Mouse (Mus musculus) ovary, adult 18-20 months (tissue): ENCODE measurements around the gene Rsph6a.

Source experiments
- DNase-seq: peaks from one replicate; pipeline ENCODE4 v3.0.0; 2022; ENCODE audit warnings: low spot score, mixed read lengths

The Rsph6a gene

DNA sequence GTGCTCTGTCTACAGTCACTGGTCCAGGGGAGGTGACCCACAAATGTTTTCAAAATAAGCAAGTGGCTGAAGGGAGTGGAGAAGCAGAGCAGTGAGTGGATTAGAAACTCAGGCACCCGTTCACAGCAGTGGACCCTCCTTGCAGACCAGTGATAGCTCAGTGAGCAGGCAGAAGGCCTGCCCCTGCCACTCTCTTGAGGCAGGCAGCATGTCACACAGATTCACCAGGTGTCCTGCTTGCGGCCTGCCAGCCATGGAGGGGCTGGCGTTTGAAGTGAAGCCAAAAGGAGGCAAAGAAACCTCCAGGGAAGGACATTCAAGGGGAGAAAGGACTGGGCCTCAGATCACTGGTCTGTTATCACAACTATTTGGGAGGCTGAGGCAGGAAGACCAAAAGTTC, 24.2 kb downstream of the Rsph6a start:
- DNase-seq, result no peak

- no peak for DNase-seq
Measured at GRCm38 (mm10) chr7:19080451-19080950, 26.0 kb downstream of the Rsph6a start.

DNA sequence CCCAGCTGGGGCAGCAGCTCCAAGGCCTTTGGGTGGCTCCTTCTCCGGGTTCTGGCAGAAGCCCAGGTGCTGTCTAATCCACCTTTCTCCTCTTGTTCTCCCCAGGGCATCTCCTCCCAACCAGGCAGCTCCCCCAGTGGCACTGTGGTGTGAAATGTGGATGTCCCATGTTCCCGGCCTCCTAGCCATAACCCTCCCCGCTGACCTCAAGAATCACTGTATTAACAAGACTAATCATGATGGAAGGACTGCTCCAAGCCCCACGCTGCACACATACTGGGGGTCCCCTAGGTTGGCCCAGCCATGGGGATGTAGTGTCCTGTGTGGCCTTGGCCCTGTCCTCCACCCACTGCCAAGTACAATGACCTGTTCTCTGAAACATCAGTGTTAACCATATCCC, 27.7 kb downstream of the Rsph6a start:
- DNase-seq, result no peak

DNA sequence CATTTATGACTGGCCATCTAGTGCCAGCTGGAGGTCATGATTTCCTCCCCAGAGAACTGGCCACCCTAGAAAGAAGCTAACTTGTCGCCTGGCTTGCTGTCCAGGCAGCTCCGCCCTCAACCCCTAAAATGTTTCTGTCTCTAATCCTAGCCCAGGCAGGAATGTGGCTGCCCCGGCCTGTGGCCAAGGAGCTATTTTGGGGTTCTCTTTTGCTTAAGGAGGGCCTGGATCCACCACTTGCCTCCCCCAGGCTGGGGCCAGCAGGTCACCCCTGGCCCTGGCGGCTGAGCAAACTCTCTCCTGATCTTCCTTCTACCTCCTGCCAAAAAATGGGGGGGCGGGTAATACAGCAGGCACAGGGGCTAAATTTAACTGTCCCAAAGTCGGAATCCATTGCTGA, 28.6 kb downstream of the Rsph6a start:
- no peak for DNase-seq

- DNase-seq, result no peak
Measured at GRCm38 (mm10) chr7:19083701-19084100, 29.2 kb downstream of the Rsph6a start, which contains the start of gene Dmpk. Gene Dmpk, plus strand, starts transcription at chr7:19083849.

- DNase-seq, result no peak
Measured at GRCm38 (mm10) chr7:19084277-19084771, 29.8 kb downstream of the Rsph6a start.

DNA sequence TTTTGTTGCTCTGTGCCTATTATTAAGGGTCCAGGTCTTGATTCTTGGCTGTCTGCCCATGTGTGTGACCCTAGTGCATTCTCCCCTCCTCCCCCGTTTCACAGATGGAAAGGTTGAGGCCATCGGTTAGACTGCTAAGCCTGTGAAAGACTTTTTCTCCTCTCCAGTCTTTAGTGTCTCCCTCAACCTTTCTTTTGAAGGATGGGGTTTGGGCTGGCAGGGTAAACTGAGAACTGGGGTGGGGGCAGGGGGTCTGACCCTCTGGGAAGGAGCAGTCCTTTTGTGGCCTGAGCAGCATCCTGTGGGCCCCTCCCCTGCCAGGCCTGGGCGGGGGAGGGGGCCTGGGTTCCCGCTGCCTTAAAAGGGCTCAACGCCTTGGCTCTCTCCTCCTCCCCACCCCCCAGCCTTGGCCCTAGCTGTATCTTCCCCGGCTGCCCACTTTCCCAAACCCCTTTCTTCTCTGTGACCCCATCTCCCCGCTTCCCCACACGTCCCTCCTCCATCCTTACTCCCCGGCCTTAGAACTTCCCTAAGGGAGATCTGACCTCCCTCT, 30.5 kb downstream of the Rsph6a start:
- no peak for DNase-seq

DNA sequence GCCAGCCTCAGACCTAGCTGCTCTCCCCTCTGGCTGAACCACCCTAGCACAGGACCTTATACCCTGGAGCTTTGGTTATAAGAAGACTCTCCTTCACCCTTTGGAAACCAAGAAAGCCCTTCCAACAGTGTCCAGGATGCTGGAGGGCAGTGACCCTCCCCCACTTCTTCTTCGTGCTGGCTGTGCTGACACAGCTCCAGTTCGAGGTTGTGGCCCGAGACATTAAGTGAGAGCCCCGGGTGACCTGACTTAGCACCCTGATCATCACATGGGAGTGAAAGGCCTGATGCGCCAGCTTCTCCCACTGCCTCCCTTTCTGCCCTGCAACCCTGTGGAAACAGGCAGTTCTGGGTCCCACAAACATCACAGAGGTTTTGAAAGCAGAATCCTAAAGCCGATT, 31.0 kb downstream of the Rsph6a start:
- DNase-seq, result no peak

DNA sequence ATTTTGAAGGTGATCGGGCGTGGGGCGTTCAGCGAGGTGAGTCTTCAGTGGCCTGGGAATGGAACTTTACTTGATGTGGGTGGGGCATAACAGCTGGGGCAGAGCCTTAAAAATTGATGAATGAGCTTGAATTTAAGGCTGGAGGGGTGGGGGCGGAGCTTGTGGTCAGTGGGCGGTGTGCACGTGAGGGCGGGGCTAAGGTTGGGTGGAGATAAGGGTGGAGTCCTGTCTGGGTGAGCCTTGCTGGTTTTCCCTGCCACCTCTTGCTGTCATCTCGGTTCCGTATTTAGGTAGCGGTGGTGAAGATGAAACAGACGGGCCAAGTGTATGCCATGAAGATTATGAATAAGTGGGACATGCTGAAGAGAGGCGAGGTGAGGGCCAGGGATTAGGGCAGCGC, 31.6 kb downstream of the Rsph6a start:
- no peak for DNase-seq

DNA sequence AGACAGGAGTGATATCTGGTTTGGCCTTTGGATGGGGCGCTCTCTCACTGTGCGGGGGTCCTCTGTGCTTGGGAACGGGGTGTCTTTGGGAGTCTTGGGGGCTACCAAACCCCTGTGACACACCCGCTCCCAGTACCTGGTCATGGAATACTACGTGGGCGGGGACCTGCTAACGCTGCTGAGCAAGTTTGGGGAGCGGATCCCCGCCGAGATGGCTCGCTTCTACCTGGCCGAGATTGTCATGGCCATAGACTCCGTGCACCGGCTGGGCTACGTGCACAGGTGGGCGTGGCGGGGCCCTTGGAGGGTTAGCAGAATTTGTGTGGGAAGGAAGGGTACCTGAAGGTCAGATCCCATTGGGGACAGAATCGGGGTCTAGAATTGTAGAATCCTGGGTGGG, 32.3 kb downstream of the Rsph6a start:
- DNase-seq, result no peak

DNA sequence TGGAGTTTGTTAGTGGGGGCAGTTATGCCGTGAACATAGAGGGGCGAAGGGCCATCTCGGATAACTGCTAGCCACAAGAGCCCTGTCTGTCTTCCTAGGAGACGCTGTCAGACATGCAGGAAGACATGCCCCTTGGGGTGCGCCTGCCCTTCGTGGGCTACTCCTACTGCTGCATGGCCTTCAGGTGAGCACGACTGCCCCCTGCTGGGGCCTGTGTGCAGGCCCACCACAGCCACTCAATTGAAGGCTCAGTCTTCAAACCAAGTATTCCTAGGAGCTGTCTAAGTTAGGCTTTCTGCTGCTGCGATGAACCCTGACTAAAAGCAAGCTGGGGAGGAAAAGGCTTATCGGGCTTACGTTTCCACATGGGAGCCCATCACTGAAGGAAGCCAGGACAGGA, 34.3 kb downstream of the Rsph6a start:
- DNase-seq, result no peak

- DNase-seq, result no peak
Measured at GRCm38 (mm10) chr7:19091913-19092312, 37.4 kb downstream of the Rsph6a start.

GRCm38 (mm10) chr7:19092381-19093173, 38.1 kb downstream of the Rsph6a start:
- DNase-seq, result peak; percentile 72

DNA sequence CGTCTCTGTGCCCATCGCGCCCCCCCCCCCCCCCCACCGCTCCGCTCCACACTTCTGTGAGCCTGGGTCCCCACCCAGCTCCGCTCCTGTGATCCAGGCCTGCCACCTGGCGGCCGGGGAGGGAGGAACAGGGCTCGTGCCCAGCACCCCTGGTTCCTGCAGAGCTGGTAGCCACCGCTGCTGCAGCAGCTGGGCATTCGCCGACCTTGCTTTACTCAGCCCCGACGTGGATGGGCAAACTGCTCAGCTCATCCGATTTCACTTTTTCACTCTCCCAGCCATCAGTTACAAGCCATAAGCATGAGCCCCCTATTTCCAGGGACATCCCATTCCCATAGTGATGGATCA, 38.7 kb downstream of the Rsph6a start:
- peak; percentile 80 for DNase-seq

GRCm38 (mm10) chr7:19093537-19094385, 39.3 kb downstream of the Rsph6a start:
- DNase-seq, result peak; percentile 98

GRCm38 (mm10) chr7:19094471-19094825, 40.0 kb downstream of the Rsph6a start, which contains the start of gene Six5:
Gene Six5, plus strand, starts transcription at chr7:19094594.
- DNase-seq, result peak; percentile 56

DNA sequence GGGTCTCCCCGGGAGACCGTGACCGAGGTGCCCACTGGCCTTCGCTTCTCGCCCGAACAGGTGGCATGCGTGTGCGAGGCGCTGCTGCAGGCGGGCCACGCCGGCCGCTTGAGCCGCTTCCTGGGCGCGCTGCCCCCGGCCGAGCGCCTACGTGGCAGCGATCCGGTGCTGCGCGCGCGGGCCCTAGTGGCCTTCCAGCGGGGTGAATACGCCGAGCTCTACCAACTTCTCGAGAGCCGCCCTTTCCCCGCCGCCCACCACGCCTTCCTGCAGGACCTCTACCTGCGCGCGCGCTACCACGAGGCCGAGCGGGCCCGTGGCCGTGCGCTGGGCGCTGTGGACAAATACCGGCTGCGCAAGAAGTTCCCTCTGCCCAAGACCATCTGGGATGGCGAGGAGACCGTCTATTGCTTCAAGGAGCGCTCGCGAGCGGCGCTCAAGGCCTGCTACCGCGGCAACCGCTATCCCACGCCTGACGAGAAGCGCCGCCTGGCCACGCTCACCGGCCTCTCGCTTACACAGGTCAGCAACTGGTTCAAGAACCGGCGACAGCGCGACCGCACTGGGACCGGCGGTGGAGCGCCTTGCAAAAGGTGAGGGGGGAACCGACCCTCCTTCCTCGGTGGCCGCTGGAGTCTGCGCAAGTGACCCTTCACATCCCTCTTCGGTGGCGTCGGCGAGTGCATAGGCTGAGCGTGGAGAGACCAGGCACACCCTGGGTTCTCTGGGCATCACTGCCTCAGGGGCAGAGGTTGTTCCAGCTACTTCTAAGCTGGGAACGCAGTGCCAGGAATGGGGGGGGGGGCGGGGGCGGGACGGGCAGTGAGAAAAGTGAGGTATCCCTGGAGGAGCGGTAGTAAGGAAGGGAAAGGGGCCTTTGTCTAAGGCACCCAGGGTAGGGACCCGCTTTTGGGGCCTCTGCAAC, 40.6 kb downstream of the Rsph6a start:
- DNase-seq, result no peak

DNA sequence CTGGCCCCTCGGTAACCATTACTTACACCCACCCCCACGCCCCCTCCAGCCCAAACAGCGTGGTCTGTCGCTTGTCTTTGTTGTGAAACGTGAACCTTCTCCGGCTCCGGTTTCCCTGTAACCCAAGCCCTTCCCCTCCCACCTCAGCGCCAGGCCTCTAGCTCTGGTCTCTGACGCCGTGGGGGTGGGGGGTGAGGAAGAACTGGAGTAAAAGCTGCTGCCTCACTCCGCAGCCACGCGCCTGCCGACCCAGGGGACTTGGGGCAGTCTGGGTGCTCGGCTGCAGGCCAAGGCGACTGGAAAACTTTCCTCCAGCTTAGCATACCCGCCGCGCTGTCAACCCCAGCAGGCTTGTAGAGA, 41.2 kb downstream of the Rsph6a start:
- DNase-seq, result peak; percentile 74

DNA sequence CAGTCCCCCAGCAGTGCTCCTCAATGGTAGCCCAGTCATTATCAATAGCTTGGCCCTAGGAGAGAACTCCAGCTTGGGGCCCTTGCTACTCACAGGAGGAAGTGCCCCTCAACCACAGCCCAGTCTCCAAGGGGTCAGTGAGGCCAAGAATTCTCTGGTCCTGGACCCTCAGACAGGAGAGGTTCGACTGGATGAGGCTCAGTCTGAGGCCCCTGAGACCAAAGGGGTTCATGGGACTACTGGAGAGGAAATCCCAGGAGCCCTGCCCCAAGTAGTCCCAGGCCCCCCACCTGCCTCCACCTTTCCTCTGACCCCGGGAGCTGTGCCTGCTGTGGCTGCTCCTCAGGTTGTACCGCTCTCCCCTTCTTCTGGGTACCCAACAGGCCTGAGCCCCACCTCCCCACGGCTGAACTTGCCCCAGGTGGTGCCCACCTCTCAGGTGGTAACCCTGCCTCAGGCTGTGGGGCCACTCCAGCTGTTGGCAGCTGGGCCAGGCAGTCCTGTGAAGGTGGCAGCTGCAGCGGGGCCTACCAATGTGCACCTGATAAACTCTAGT, 42.0 kb downstream of the Rsph6a start:
- DNase-seq, result no peak

- DNase-seq, result no peak
Measured at GRCm38 (mm10) chr7:19097217-19097616, 42.7 kb downstream of the Rsph6a start.

DNA sequence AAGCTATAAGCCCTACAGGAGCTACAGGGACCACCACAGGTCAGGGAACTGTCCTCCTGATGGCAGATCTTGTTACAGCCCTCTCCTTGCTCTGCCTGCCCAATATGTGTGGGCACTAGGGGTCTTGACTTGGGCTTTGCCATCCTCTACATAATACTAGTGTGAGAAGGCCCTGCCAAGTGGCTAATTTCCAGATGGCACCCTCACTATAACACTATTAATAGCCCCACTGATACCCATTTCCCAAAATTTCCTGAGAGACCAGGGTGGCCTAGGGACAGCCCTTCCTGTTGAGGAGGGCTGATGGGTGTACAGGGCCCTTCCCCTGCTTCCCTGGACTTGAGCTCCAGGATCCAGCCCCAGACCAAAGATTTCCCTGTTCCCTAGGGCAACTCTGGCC, 43.4 kb downstream of the Rsph6a start:
- no peak for DNase-seq
